Mouse (Mus musculus) CH12.LX (cell line): ENCODE data around the gene Lta. TPM values are rescaled to one million over a fixed set of nuclear protein-coding genes. Genes with fewer than 3 reads are reported as not detected.
A peak's percentile ranks its signal among the peaks of the same experiment; 100 is the strongest.

ENCODE experiments used
- DNase-seq: peaks from one replicate; pipeline ENCODE4 v3.0.0-alpha.2; 2013; ENCODE audit errors: extremely low read depth
- H3K27ac ChIP-seq: 2 replicates; pipeline ENCODE4 v1.5.1; 2012; ENCODE audit warnings: low read depth, mild to moderate bottlenecking, control low read depth, moderate library complexity; ENCODE audit not compliant: insufficient read depth
- H3K27me3 ChIP-seq: replicated peaks from 2 replicates; pipeline ENCODE3; 2012; ENCODE audit warnings: inconsistent platforms
- H3K36me3 ChIP-seq, 2 experiments: replicated peaks in 1 of 2; 2 replicates each; pipeline versions ENCODE3 to v1.6.1; 2012; ENCODE audit warnings: inconsistent platforms in 1 of 2, low read length in 1 of 2, mild to moderate bottlenecking in 1 of 2, mixed read lengths in 1 of 2, moderate library complexity in 1 of 2; ENCODE audit not compliant: control insufficient read depth in 1 of 2, insufficient read depth in 1 of 2
- H3K4me1 ChIP-seq, 2 experiments: 2 replicates each; pipeline ENCODE4 v1.6.1; 2012; ENCODE audit warnings: inconsistent platforms in 1 of 2, moderate library complexity in 1 of 2; ENCODE audit not compliant: insufficient read depth in 2 of 2, control insufficient read depth in 1 of 2
- H3K4me2 ChIP-seq: 2 replicates; pipeline ENCODE4 v1.6.1; 2012; ENCODE audit warnings: low read depth, mild to moderate bottlenecking, control low read depth; ENCODE audit not compliant: poor library complexity, insufficient read depth, severe bottlenecking
- H3K4me3 ChIP-seq, 3 experiments: fragments of 150-350 bp in 1 of 3; sonication (generic) in 1 of 3; replicated peaks in 1 of 3; 2 replicates each; pipeline versions ENCODE3 to v1.5.1; 2011 to 2012; ENCODE audit warnings: low read depth in 2 of 3, low read length in 2 of 3, mild to moderate bottlenecking in 2 of 3, moderate library complexity in 2 of 3, control low read depth in 1 of 3, improper control_type of control experiment in 1 of 3, inconsistent platforms in 1 of 3, mixed read lengths in 1 of 3; ENCODE audit not compliant: poor library complexity in 1 of 3
- H3K79me2 ChIP-seq: replicated peaks from 2 replicates; pipeline ENCODE4 v1.6.1; 2012; ENCODE audit warnings: mild to moderate bottlenecking, moderate library complexity; ENCODE audit not compliant: control insufficient read depth, poor library complexity, insufficient read depth, severe bottlenecking; ENCODE audit errors: extremely low read depth
- H3K9ac ChIP-seq: 2 replicates; pipeline ENCODE4 v1.6.1; 2012; ENCODE audit warnings: low read depth, mild to moderate bottlenecking, control low read depth, moderate library complexity; ENCODE audit not compliant: insufficient read depth
- H3K9me3 ChIP-seq: replicated peaks from 2 replicates; pipeline ENCODE3; 2012; ENCODE audit warnings: low read length, inconsistent platforms, mixed read lengths
- CTCF ChIP-seq, 2 experiments: IDR thresholded peaks in 1 of 2; conservative IDR thresholded peaks in 1 of 2; 2 replicates each; pipeline ENCODE4 v1.5.1; 2011 to 2012; ENCODE audit warnings: low read depth in 2 of 2, low read length in 2 of 2, improper control_type of control experiment in 1 of 2, inconsistent platforms in 1 of 2, mild to moderate bottlenecking in 1 of 2, moderate library complexity in 1 of 2
- EP300 ChIP-seq: IDR thresholded peaks from 2 replicates; pipeline ENCODE4 v1.6.1; 2011; ENCODE audit warnings: low read length, improper control_type of control experiment
- ETS1 ChIP-seq: conservative IDR thresholded peaks from 2 replicates; pipeline ENCODE4 v1.6.1; 2012; ENCODE audit warnings: low read depth, mild to moderate bottlenecking, inconsistent platforms, low read length, improper control_type of control experiment, moderate library complexity
- JUND ChIP-seq: conservative IDR thresholded peaks from 2 replicates; pipeline ENCODE4 v1.6.1; 2011; ENCODE audit warnings: low read depth, low read length, improper control_type of control experiment
- MAZ ChIP-seq: IDR thresholded peaks from 2 replicates; pipeline ENCODE4 v1.6.1; 2012; ENCODE audit warnings: low read depth, mild to moderate bottlenecking, inconsistent platforms, low read length, improper control_type of control experiment, moderate library complexity
- MEF2A ChIP-seq: IDR thresholded peaks from 2 replicates; pipeline ENCODE4 v1.6.1; 2014; ENCODE audit warnings: low read depth, mild to moderate bottlenecking, inconsistent platforms, low read length, improper control_type of control experiment, borderline replicate concordance
- MXI1 ChIP-seq: IDR thresholded peaks from 2 replicates; pipeline ENCODE4 v1.6.1; 2011; ENCODE audit warnings: mild to moderate bottlenecking, low read depth, low read length, improper control_type of control experiment
- MYC ChIP-seq: IDR thresholded peaks from 2 replicates; pipeline ENCODE4 v1.6.1; 2011; ENCODE audit warnings: low read depth, mild to moderate bottlenecking, improper control_type of control experiment, low read length
- NELFE ChIP-seq: IDR thresholded peaks from 2 replicates; pipeline ENCODE4 v1.6.1; 2011; ENCODE audit warnings: low read depth, low read length, improper control_type of control experiment
- POLR2A ChIP-seq: IDR thresholded peaks from 2 replicates; pipeline ENCODE4 v1.6.1; 2011; ENCODE audit warnings: low read depth, mild to moderate bottlenecking, improper control_type of control experiment, low read length
- RAD21 ChIP-seq: IDR thresholded peaks from 2 replicates; pipeline ENCODE4 v1.6.1; 2011; ENCODE audit warnings: low read depth, mild to moderate bottlenecking, low read length, improper control_type of control experiment, moderate library complexity
- SIN3A ChIP-seq: IDR thresholded peaks from 2 replicates; pipeline ENCODE4 v1.6.1; 2012; ENCODE audit warnings: low read length, improper control_type of control experiment, inconsistent platforms
- SMC3 ChIP-seq: IDR thresholded peaks from 2 replicates; pipeline ENCODE4 v1.6.1; 2011; ENCODE audit warnings: low read depth, low read length, improper control_type of control experiment
- TBP ChIP-seq: conservative IDR thresholded peaks from 2 replicates; pipeline ENCODE4 v1.6.1; 2011; ENCODE audit warnings: low read depth, low read length, improper control_type of control experiment
- TCF12 ChIP-seq: IDR thresholded peaks from 2 replicates; pipeline ENCODE4 v1.6.1; 2014; ENCODE audit warnings: low read depth, mild to moderate bottlenecking, inconsistent platforms, low read length, improper control_type of control experiment
- USF1 ChIP-seq: IDR thresholded peaks from 2 replicates; pipeline ENCODE4 v1.6.1; 2014; ENCODE audit warnings: low read depth, mild to moderate bottlenecking, inconsistent platforms, low read length, improper control_type of control experiment
- ZC3H11A ChIP-seq: IDR thresholded peaks from 2 replicates; pipeline ENCODE4 v1.6.1; 2012; ENCODE audit warnings: low read depth, mild to moderate bottlenecking, inconsistent platforms, low read length, improper control_type of control experiment
- ZMIZ1 ChIP-seq: IDR thresholded peaks from 2 replicates; pipeline ENCODE4 v1.6.1; 2012; ENCODE audit warnings: low read depth, mild to moderate bottlenecking, inconsistent platforms, low read length, improper control_type of control experiment
- ZNF384 ChIP-seq: IDR thresholded peaks from 2 replicates; pipeline ENCODE4 v1.6.1; 2012; ENCODE audit warnings: low read depth, low read length, improper control_type of control experiment, inconsistent platforms
- dilution Hi-C: fragments of 300-500 bp; cut with MboI; formaldehyde crosslinking; loops from 2 replicates; pipeline ENCODE4 v1.14.3; 2020; ENCODE audit warnings: low sequenced_read_pairs; ENCODE audit not compliant: extremely low pct_unique_long_range_greater_than_20kb, extremely low pct_ligation_motif_present
- in situ Hi-C: fragments of 300-500 bp; cut with MboI; formaldehyde crosslinking; loops from 3 replicates; pipeline ENCODE4 v1.14.3; 2019; ENCODE audit warnings: low sequenced_read_pairs, low pct_ligation_motif_present, low pct_unique_long_range_greater_than_20kb, mixed read lengths
- polyA plus RNA-seq: library from polyadenylated mRNA; unstranded; fragments of >175 nt; gene quantifications from 2 replicates; pipeline ENCODE4 v1.2.1, GENCODE M21; 2012; ENCODE audit warnings: low read depth; ENCODE audit not compliant: insufficient read length
- total RNA-seq, 2 experiments: library from RNA; depleted of rRNA; stranded (reverse); fragments of 300-350 nt in 1 of 2; fragments of >200 nt in 1 of 2; gene quantifications; 2 replicates each; pipeline ENCODE4 v1.2.3; 2012 to 2014

Gene Lta
- total and polyA plus RNA-seq, 3 experiments = 13.4 to 53.0 (median 19.6) TPM

GRCm38 (mm10) chr17:35166352-35167035 is 38.7 kb downstream of the Lta start:
- H3K4me2 ChIP-seq = peak overlapping the region; percentile 84; the same call in 1 of the 2 replicates
- TF ChIP-seq MEF2A = no peak
- 0 out of 2 replicates have a peak, but pooled peaks have one; percentile 46 for TF ChIP-seq ZC3H11A
- peak; percentile 85 for TF ChIP-seq RAD21
- peak; percentile 90 for TF ChIP-seq SMC3
- TF ChIP-seq USF1 = no peak
- no peak for TF ChIP-seq ZMIZ1
- TF ChIP-seq SIN3A = 0 out of 2 replicates have a peak, but pooled peaks have one; percentile 43
- 0 out of 2 replicates have a peak, but pooled peaks have one; percentile 6 for TF ChIP-seq POLR2A
- peak; percentile 48 to 92 for TF ChIP-seq CTCF (conservative IDR thresholded peaks at IDR 0.05 in 1 of 2, IDR thresholded peaks at IDR 0.05 in 1 of 2; ENCODE audit: low read depth in 2 of 2, low read length in 2 of 2)
- TF ChIP-seq, all 38 proteins: peak for 6
- peak; percentile 91 for DNase-seq

GRCm38 (mm10) chr17:35165451-35166155 is 39.5 kb downstream of the Lta start:
- peak overlapping the region; percentile 65 to 97 (median 73) for H3K4me3 ChIP-seq
- peak overlapping the region; percentile 85 for H3K9ac ChIP-seq
- H3K36me3 ChIP-seq = peaks cover 16 to 30% of the 10 kb centered on the region in 2 experiments
- TF ChIP-seq MAZ = no peak
- TF ChIP-seq USF1 = no peak
- peak; percentile 21; the same call in 1 of the 2 replicates for TF ChIP-seq MYC
- 0 out of 2 replicates have a peak, but pooled peaks have one; percentile 16 for TF ChIP-seq SIN3A
- no peak for TF ChIP-seq JUND
- no peak for TF ChIP-seq TCF12
- no peak for TF ChIP-seq ETS1
- TF ChIP-seq MEF2A = no peak
- TF ChIP-seq MXI1 = 0 out of 2 replicates have a peak, but pooled peaks have one; percentile 15
- TF ChIP-seq EP300 = peak; percentile 55; the same call in 1 of the 2 replicates
- peak; percentile 46 for TF ChIP-seq TBP
- TF ChIP-seq ZNF384 = no peak
- TF ChIP-seq NELFE = no peak; the same call in 1 of the 2 replicates
- TF ChIP-seq, all 38 proteins: peak for 5
- Histone ChIP-seq H3K4me1 (peaks cover 6 to 37% of the 10 kb centered on the region in 2 experiments), H3K27me3 (no peaks in the 10 kb centered on the region), H3K79me2 (peaks cover 45% of the 10 kb centered on the region), H3K27ac (peak overlapping the region; percentile 97; the same call in 1 of the 2 replicates), H3K9me3 (no peaks in the 10 kb centered on the region), H3K4me2 (peak overlapping the region; percentile 84)
- no peak for DNase-seq
- dilution Hi-C loops = no loop called here
- in situ Hi-C loops = no loop called here

More at GRCm38 (mm10) chr17:35166352-35167035, 38.7 kb downstream of the Lta start:
- in situ Hi-C loops (no loop called here), dilution Hi-C loops (no loop called here)
- Histone ChIP-seq H3K9me3 (no peaks in the 10 kb centered on the region), H3K9ac (no peak overlapping the region), H3K27ac (no peak overlapping the region), H3K79me2 (peaks cover 36% of the 10 kb centered on the region), H3K4me1 (peaks cover 6 to 37% of the 10 kb centered on the region in 2 experiments), H3K4me3 (no peak overlapping the region), H3K27me3 (no peaks in the 10 kb centered on the region), H3K36me3 (peaks cover 7 to 21% of the 10 kb centered on the region in 2 experiments)
